ENCODE assay signal across 28 mouse cellular contexts in the genomic region with DNA sequence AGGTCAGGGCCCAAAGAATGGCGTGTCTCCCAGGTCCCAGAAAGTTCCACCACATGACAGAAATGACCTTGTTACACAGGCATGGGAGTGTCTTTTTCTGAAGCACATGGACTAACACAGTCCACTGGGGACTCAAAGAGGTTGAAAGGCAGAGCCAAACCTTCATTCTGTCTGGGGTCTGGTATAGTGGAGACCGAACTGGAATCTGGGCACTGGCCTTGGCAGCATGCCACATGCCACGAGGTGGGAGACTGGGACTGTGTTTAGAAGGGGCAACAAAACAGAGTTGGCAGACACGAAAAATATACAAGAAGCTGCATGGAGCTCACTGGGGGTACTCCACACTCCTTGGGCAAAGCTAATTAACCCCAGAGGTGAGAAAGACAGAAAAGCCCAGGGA.
DNase-seq lines count a peak whose midpoint lies in the region; ATAC-seq and TF ChIP-seq lines count a peak whose summit lies in the region.
"Had no signal": no experiment of that assay in that cellular context is flagged by ENCODE, and none has a peak within 500 bp of the region (broad histone marks: within the 10 kb centered on the region; RNA-seq: fewer than 3 reads in every experiment).

No protein-coding gene starts in this region.

- no peak overlapping the region for H3K9ac ChIP-seq in forebrain, embryonic 13.5 days
- no peak overlapping the region for H3K9ac ChIP-seq in forebrain, embryonic 12.5 days
- no peak overlapping the region for H3K9ac ChIP-seq in hindbrain, embryonic 15.5 days
- no peak overlapping the region for H3K9ac ChIP-seq in hindbrain, embryonic 11.5 days (ENCODE audit: low read depth, low read length)
- no peak overlapping the region for H3K9ac ChIP-seq in midbrain, embryonic 16.5 days (ENCODE audit: low read depth, low read length)
- no peak overlapping the region for H3K9ac ChIP-seq in midbrain, postnatal 0 days (replicated peaks; ENCODE audit: low read length, poor library complexity, severe bottlenecking)
- H3K9ac ChIP-seq: embryonic facial prominence, embryonic 13.5 days; heart, embryonic 12.5 days; limb, embryonic 12.5 days; liver, embryonic 15.5 days; lung, embryonic 14.5 days; neural tube, embryonic 13.5 days had no signal

- no peak overlapping the region for H3K4me3 ChIP-seq in forebrain, embryonic 13.5 days
- no peak overlapping the region for H3K4me3 ChIP-seq in forebrain, embryonic 12.5 days (replicated peaks)
- no peak overlapping the region for H3K4me3 ChIP-seq in hindbrain, embryonic 15.5 days
- H3K4me3 ChIP-seq in hindbrain, embryonic 11.5 days (ENCODE audit: low read depth, low read length): no peak overlapping the region
- no peak overlapping the region for H3K4me3 ChIP-seq in midbrain, embryonic 16.5 days (ENCODE audit: low read depth, low read length)
- no peak overlapping the region for H3K4me3 ChIP-seq in midbrain, postnatal 0 days (ENCODE audit: low read depth, low read length)
- H3K4me3 ChIP-seq: embryonic facial prominence, embryonic 13.5 days; heart, embryonic 12.5 days; limb, embryonic 12.5 days; liver, embryonic 15.5 days; neural tube, embryonic 13.5 days had no signal

- no peak for TF ChIP-seq CTCF in midbrain, postnatal 0 days (IDR thresholded peaks at IDR 0.05)

- H3K36me3 ChIP-seq in forebrain, embryonic 13.5 days (ENCODE audit: poor library complexity, severe bottlenecking): no peaks in the 10 kb centered on the region
- no peaks in the 10 kb centered on the region for H3K36me3 ChIP-seq in forebrain, embryonic 12.5 days (replicated peaks)
- no peaks in the 10 kb centered on the region for H3K36me3 ChIP-seq in hindbrain, embryonic 15.5 days
- H3K36me3 ChIP-seq in hindbrain, embryonic 11.5 days (ENCODE audit: control insufficient read depth, insufficient read depth, low read length): no peaks in the 10 kb centered on the region
- no peaks in the 10 kb centered on the region for H3K36me3 ChIP-seq in midbrain, embryonic 16.5 days (ENCODE audit: control insufficient read depth, insufficient read depth, low read length)
- no peaks in the 10 kb centered on the region for H3K36me3 ChIP-seq in midbrain, postnatal 0 days (ENCODE audit: insufficient read depth, low read length)
- H3K36me3 ChIP-seq: embryonic facial prominence, embryonic 13.5 days; heart, embryonic 12.5 days; limb, embryonic 12.5 days; liver, embryonic 15.5 days; neural tube, embryonic 13.5 days had no signal

- DNase-seq in hindbrain, embryonic 11.5 days (ENCODE audit: low spot score): no peak
- DNase-seq in midbrain, postnatal 0 days (ENCODE audit: low spot score): no peak
- DNase-seq: adrenal gland, postnatal 14 days; cerebellum, adult 11-12 months; cerebellum, postnatal 25 days; gastrocnemius, postnatal 25 days; heart, adult 18-20 months; heart, postnatal 4 days; kidney, adult 9 months; kidney, postnatal 10 days; layer of hippocampus, postnatal 36 days; lung, embryonic 14.5 days; lung, postnatal 14 days; right cerebral cortex, postnatal 4 days; thymus, postnatal 4 days had no signal

- no peaks in the 10 kb centered on the region for H3K27me3 ChIP-seq in forebrain, embryonic 13.5 days
- H3K27me3 ChIP-seq in forebrain, embryonic 12.5 days: no peaks in the 10 kb centered on the region
- H3K27me3 ChIP-seq in hindbrain, embryonic 15.5 days: no peaks in the 10 kb centered on the region
- no peaks in the 10 kb centered on the region for H3K27me3 ChIP-seq in hindbrain, embryonic 11.5 days (ENCODE audit: control insufficient read depth, insufficient read depth, low read length)
- H3K27me3 ChIP-seq in midbrain, embryonic 16.5 days (ENCODE audit: control insufficient read depth, insufficient read depth, low read depth, low read length): no peaks in the 10 kb centered on the region
- no peaks in the 10 kb centered on the region for H3K27me3 ChIP-seq in midbrain, postnatal 0 days (ENCODE audit: insufficient read depth, low read length)
- H3K27me3 ChIP-seq: heart, embryonic 12.5 days; limb, embryonic 12.5 days; liver, embryonic 15.5 days; neural tube, embryonic 13.5 days had no signal

- no peak overlapping the region for H3K4me2 ChIP-seq in forebrain, embryonic 13.5 days
- H3K4me2 ChIP-seq in forebrain, embryonic 12.5 days: no peak overlapping the region
- H3K4me2 ChIP-seq in hindbrain, embryonic 15.5 days: no peak overlapping the region
- no peak overlapping the region for H3K4me2 ChIP-seq in hindbrain, embryonic 11.5 days (replicated peaks; ENCODE audit: low read depth, low read length)
- H3K4me2 ChIP-seq in midbrain, embryonic 16.5 days (ENCODE audit: low read length): no peak overlapping the region
- no peak overlapping the region for H3K4me2 ChIP-seq in midbrain, postnatal 0 days (ENCODE audit: low read depth, low read length, poor library complexity, severe bottlenecking)
- H3K4me2 ChIP-seq: embryonic facial prominence, embryonic 13.5 days; heart, embryonic 12.5 days; limb, embryonic 12.5 days; liver, embryonic 15.5 days; lung, embryonic 14.5 days; neural tube, embryonic 13.5 days had no signal

- H3K9me3 ChIP-seq in forebrain, embryonic 13.5 days (replicated peaks): no peaks in the 10 kb centered on the region
- no peaks in the 10 kb centered on the region for H3K9me3 ChIP-seq in forebrain, embryonic 12.5 days
- H3K9me3 ChIP-seq in hindbrain, embryonic 15.5 days: no peaks in the 10 kb centered on the region
- H3K9me3 ChIP-seq in hindbrain, embryonic 11.5 days (ENCODE audit: control insufficient read depth, low read length): no peaks in the 10 kb centered on the region
- no peaks in the 10 kb centered on the region for H3K9me3 ChIP-seq in midbrain, embryonic 16.5 days (replicated peaks; ENCODE audit: control insufficient read depth, low read length, poor library complexity, severe bottlenecking)
- no peaks in the 10 kb centered on the region for H3K9me3 ChIP-seq in midbrain, postnatal 0 days (ENCODE audit: low read length)
- H3K9me3 ChIP-seq: embryonic facial prominence, embryonic 13.5 days; heart, embryonic 12.5 days; limb, embryonic 12.5 days; liver, embryonic 15.5 days; neural tube, embryonic 13.5 days had no signal

- WGBS in forebrain, embryonic 13.5 days: 35% methylated on average over 4 of the region's 4 CpGs
- WGBS in forebrain, embryonic 12.5 days: 66% methylated on average over 4 of the region's 4 CpGs
- WGBS in hindbrain, embryonic 15.5 days: 51% methylated on average over 4 of the region's 4 CpGs
- whole genome bisulfite sequencing in hindbrain, embryonic 11.5 days: 78% methylated on average over 4 of the region's 4 CpGs
- 53% methylated on average over 4 of the region's 4 CpGs for WGBS in midbrain, embryonic 16.5 days
- 50% methylated on average over 4 of the region's 4 CpGs for WGBS in midbrain, postnatal 0 days

- H3K27ac ChIP-seq in forebrain, embryonic 13.5 days: no peak overlapping the region
- H3K27ac ChIP-seq in forebrain, embryonic 12.5 days: no peak overlapping the region
- no peak overlapping the region for H3K27ac ChIP-seq in hindbrain, embryonic 15.5 days (replicated peaks)
- no peak overlapping the region for H3K27ac ChIP-seq in hindbrain, embryonic 11.5 days (ENCODE audit: low read depth, low read length)
- H3K27ac ChIP-seq in midbrain, embryonic 16.5 days (ENCODE audit: low read length): no peak overlapping the region
- H3K27ac ChIP-seq in midbrain, postnatal 0 days (ENCODE audit: low read depth, low read length): no peak overlapping the region
- H3K27ac ChIP-seq: embryonic facial prominence, embryonic 13.5 days; limb, embryonic 12.5 days; liver, embryonic 15.5 days; neural tube, embryonic 13.5 days; stomach, postnatal 0 days had no signal

- ATAC-seq in forebrain, embryonic 13.5 days: 0 out of 2 replicates have a peak, but pooled peaks have one; percentile 41
- ATAC-seq in forebrain, embryonic 12.5 days (ENCODE audit: low FRiP score): no peak
- ATAC-seq in hindbrain, embryonic 15.5 days (ENCODE audit: low FRiP score, low read depth): 0 out of 2 replicates have a peak, but pooled peaks have one; percentile 19
- no peak for ATAC-seq in hindbrain, embryonic 11.5 days (ENCODE audit: low FRiP score)
- ATAC-seq in midbrain, embryonic 16.5 days: peak; percentile 36; the same call in 1 of the 2 replicates
- ATAC-seq in midbrain, postnatal 0 days (ENCODE audit: low FRiP score): no peak
- ATAC-seq in erythroblast, adult 5-6 weeks (replicated peaks; ENCODE audit: low FRiP score, poor library complexity, severe bottlenecking): no peak
- ATAC-seq: CD4-positive, CD25-positive, alpha-beta regulatory T cell, adult 4 months; intestine, postnatal 0 days had no signal

- H3K4me1 ChIP-seq in forebrain, embryonic 13.5 days: 0 out of 2 replicates have a peak, but pooled peaks cover 8% of the 10 kb centered on the region
- H3K4me1 ChIP-seq in forebrain, embryonic 12.5 days: no peaks in the 10 kb centered on the region; the same call in 1 of the 2 replicates
- no peaks in the 10 kb centered on the region for H3K4me1 ChIP-seq in hindbrain, embryonic 15.5 days (replicated peaks)
- no peaks in the 10 kb centered on the region for H3K4me1 ChIP-seq in hindbrain, embryonic 11.5 days (replicated peaks; ENCODE audit: control insufficient read depth, insufficient read depth, low read length)
- H3K4me1 ChIP-seq in midbrain, embryonic 16.5 days (ENCODE audit: control insufficient read depth, insufficient read depth, low read length): no peaks in the 10 kb centered on the region
- H3K4me1 ChIP-seq in midbrain, postnatal 0 days (ENCODE audit: insufficient read depth, low read length): no peaks in the 10 kb centered on the region
- H3K4me1 ChIP-seq: heart, embryonic 12.5 days; liver, embryonic 15.5 days had no signal

Comparison
In these comparisons a context has a peak if more than half of its experiments do, and no peak if none do; other contexts are left out.
1. ATAC-seq: peak in forebrain, embryonic 13.5 days (single experiment), hindbrain, embryonic 15.5 days (single experiment) and midbrain, embryonic 16.5 days (single experiment); none in forebrain, embryonic 12.5 days (single experiment), hindbrain, embryonic 11.5 days (single experiment), midbrain, postnatal 0 days (single experiment) and erythroblast, adult 5-6 weeks (single experiment).